Mouse (Mus musculus) bone marrow macrophage, adult 2 months (primary cell): Measurements from ENCODE around the gene Slc7a7.

Experiments used
- CTCF ChIP-seq: IDR thresholded peaks from 2 replicates; pipeline ENCODE4 v1.5.1; 2012; ENCODE audit warnings: low read depth, mild to moderate bottlenecking, low read length, moderate library complexity
- POLR2A ChIP-seq: IDR thresholded peaks from 2 replicates; pipeline ENCODE4 v1.6.1; 2012; ENCODE audit warnings: mild to moderate bottlenecking, low read depth, low read length, borderline replicate concordance

- TF ChIP-seq CTCF (no peak), POLR2A (no peak)
Observed at GRCm38 (mm10) chr14:54453566-54453965, 36.0 kb upstream of the Slc7a7 start.
